Mouse (Mus musculus): ENCODE results near the gene C130074G19Rik.

DNA sequence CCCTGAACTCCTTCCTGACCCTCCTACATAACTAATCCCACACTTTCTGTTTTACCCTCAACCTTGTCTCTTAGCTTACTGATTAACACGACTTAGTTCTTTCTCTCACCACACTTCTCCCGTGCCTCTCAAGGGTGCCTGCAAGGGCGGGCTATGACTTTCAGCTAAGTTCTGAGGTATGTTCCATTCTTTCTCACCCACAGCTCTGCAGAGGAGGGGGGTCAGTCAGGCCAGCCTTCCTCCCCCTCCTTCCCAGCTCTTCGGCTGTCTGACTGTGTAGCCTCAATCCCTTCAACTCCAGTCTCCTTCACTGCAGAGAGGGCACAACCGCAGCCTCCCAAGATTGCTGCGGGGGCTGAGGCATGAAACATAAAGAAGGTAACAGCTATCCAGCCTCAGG is 4.2 kb downstream of the C130074G19Rik start:
- TF ChIP-seq CTCF (IDR thresholded peaks at IDR 0.05; ENCODE audit: borderline replicate concordance, insufficient read depth, low read depth, low read length) (no peak), POLR2A (IDR thresholded peaks at IDR 0.05; ENCODE audit: borderline replicate concordance, insufficient read depth, low read length) (no peak)

Data from cerebellum, adult 2 months (tissue).